Mouse (Mus musculus) lung, adult 2 months (tissue): ENCODE data around the gene Zfp13. TPM values are rescaled to one million over a fixed set of nuclear protein-coding genes. Genes with fewer than 3 reads are reported as not detected.
A peak's percentile ranks its signal among the peaks of the same experiment; 100 is the strongest.
"Not testable (repeated sequence)": the region's sequence is repeated elsewhere in the genome, so short reads cannot be mapped to it uniquely, and the experiment has no call there.

ENCODE experiments used
- DNase-seq: peaks from one replicate; pipeline ENCODE4 v3.0.0; 2022
- H3K4me1 ChIP-seq: fragments of 200-500 bp; 2 replicates; pipeline ENCODE4 v1.6.1; 2011; ENCODE audit warnings: low read length; ENCODE audit not compliant: control insufficient read depth, insufficient read depth
- H3K4me3 ChIP-seq: fragments of 200-500 bp; replicated peaks from 2 replicates; pipeline ENCODE3; 2011; ENCODE audit warnings: low read depth, mild to moderate bottlenecking, control low read depth, low read length; ENCODE audit errors: extremely low read depth
- CTCF ChIP-seq: fragments of 200-500 bp; IDR thresholded peaks from 2 replicates; pipeline ENCODE4 v1.5.1; 2011; ENCODE audit warnings: mild to moderate bottlenecking, low read length, control low read depth; ENCODE audit not compliant: insufficient read depth
- POLR2A ChIP-seq: fragments of 200-500 bp; IDR thresholded peaks from 2 replicates; pipeline ENCODE4 v1.6.1; 2011; ENCODE audit warnings: low read depth, mild to moderate bottlenecking, control low read depth, low read length, borderline replicate concordance; ENCODE audit errors: extremely low read depth
- WGBS: fragments of 180-500 bp; shearing (Covaris S2); methylation state at CpG from one replicate; pipeline ENCODE4 v1.1.7; 2018; 5-methylcytosine and 5-hydroxymethylcytosine counted together
- polyA plus RNA-seq: library from polyadenylated mRNA; depleted of rRNA; stranded (reverse); fragments of >200 nt; gene quantifications from 2 replicates; pipeline ENCODE4 v1.2.3, GENCODE M21; 2012

The Zfp13 gene
- polyA plus RNA-seq, 1 experiment = 14.9 TPM

DNA sequence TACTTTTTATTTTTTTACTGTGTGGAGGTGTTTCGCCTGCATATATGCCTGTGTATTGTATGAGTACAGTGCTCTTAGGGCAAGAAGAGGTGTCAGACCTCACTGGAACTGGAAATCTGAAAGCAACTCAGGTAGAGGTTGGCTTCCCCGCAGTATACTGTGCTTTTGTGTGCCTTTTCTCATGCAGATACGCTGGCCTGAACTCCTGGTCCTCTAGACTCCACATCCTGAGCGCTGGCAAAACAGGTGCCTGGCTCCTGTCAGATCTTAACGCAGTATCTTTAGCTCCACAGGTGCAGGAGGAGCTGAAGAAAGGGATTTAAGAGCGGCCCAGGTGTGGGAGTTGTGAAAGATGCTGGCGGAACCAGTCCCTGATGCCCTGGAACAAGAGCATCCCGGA lies 5.9 kb upstream of the Zfp13 start:
- WGBS = 85% methylated on average over 8 of the region's 8 CpGs
- no peak for DNase-seq
- no peaks in the 10 kb centered on the region for H3K4me1 ChIP-seq
- no peak overlapping the region for H3K4me3 ChIP-seq
- TF ChIP-seq POLR2A = no peak
- no peak for TF ChIP-seq CTCF

DNA sequence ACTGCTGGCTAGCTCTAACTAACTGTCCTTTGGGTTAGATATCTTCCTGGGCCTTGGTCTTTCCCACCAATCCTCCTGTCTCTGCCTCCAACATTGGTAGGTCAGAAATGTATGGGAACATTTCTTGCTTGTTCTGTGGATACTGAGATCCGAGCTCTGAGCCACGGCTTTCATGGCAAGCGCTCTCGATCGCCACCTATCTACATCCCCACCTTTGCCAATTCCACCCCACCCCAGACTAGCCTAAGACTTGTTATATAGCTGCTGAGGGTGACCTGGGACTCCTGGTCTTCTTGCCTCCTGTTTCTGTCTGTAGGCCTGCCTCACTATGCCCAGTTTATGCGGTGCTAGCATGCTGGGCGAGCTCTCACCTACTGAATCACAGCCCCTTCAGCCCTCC lies 5.1 kb upstream of the Zfp13 start:
- Histone ChIP-seq H3K4me3 (no peak overlapping the region), H3K4me1 (no peaks in the 10 kb centered on the region)
- TF ChIP-seq CTCF = no peak
- no peak for TF ChIP-seq POLR2A
- DNase-seq = no peak
- whole genome bisulfite sequencing = 64% methylated on average over 7 of the region's 7 CpGs

DNA sequence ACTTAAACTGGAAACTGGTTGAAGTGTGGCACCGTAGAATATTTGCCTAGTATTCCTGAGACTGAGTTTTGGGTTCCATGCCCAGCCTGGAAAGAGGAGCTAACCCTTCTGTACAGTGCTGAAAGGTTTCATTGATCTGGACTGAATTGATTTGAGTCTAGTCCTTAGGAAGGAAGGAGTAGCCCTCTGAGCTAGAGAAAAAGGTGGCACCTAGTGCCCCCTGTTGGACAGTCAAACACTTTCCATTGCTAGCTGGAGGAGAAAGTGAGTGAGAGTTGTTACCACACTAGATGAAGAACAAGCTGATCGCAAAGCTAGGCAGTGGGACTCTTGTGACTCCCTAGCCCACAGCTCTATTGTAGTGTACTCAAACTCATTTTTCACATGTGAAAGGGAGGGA lies 4.3 kb upstream of the Zfp13 start:
- TF ChIP-seq POLR2A = no peak
- TF ChIP-seq CTCF = peak; percentile 36; the same call in 1 of the 2 replicates
- Histone ChIP-seq H3K4me3 (no peak overlapping the region), H3K4me1 (no peaks in the 10 kb centered on the region)
- no peak for DNase-seq
- 55% methylated on average over 2 of the region's 2 CpGs for WGBS

DNA sequence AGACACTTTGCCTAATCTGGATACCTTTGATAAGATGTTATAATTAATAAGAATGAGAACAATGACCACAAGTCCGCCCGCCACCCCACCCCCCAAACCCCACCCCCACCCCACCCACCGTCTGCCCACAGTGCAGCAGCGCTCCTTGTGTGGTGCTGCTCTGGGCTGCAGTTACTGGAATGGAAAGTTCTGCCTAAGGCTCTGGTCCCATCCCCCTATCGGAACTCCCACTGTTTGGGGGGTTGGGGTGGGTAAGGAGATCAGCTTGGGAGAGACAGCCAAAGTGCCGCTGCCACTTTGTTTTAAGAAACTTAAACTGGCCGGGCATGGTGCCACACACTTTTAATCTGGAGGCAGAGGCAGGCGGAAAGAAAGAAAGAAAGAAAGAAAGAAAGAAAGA lies 3.8 kb upstream of the Zfp13 start:
- H3K4me1 ChIP-seq = no peaks in the 10 kb centered on the region
- TF ChIP-seq CTCF (no peak), POLR2A (no peak)
- no peak overlapping the region for H3K4me3 ChIP-seq
- WGBS = 50% methylated on average over 8 of the region's 8 CpGs
- no peak for DNase-seq

DNA sequence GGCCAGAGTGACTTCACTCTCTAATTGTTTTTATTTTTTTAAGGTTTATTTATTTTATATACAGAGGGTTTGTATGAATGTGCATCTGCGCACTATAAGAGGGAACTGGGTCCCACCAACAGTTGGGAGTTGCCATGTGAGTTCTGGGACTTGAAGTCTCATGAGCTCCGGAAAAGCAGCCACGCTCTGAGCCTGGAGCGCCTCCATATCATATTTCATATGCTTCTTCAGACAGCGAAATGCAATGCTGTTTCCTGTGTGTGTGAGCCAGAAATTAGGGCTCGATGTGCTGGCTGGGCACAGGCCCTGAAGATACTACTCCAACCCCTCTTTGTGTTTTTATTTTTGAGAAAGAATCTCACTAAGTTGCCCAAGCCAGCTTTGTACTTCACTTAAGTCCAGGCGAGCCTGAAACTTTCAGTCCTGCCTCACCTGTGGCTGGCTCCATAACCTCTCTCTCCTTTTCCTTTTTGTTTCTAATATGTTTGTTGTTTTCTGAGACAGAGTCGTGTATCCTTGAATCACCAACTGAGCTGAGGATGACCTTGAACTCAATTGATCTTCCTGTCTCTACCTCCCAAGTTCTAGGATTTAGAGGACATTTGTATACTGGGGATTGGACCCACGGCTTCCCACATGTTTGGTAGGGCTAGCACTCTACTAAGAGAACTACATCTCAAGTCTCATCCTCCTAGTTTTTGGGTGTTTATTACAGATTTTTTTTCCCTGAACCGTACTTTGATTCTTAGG lies 2.7 kb upstream of the Zfp13 start:
- H3K4me1 ChIP-seq = no peaks in the 10 kb centered on the region
- DNase-seq = no peak
- TF ChIP-seq POLR2A (no peak), CTCF (no peak)
- WGBS = 45% methylated on average over 10 of the region's 10 CpGs
- H3K4me3 ChIP-seq = no peak overlapping the region

DNA sequence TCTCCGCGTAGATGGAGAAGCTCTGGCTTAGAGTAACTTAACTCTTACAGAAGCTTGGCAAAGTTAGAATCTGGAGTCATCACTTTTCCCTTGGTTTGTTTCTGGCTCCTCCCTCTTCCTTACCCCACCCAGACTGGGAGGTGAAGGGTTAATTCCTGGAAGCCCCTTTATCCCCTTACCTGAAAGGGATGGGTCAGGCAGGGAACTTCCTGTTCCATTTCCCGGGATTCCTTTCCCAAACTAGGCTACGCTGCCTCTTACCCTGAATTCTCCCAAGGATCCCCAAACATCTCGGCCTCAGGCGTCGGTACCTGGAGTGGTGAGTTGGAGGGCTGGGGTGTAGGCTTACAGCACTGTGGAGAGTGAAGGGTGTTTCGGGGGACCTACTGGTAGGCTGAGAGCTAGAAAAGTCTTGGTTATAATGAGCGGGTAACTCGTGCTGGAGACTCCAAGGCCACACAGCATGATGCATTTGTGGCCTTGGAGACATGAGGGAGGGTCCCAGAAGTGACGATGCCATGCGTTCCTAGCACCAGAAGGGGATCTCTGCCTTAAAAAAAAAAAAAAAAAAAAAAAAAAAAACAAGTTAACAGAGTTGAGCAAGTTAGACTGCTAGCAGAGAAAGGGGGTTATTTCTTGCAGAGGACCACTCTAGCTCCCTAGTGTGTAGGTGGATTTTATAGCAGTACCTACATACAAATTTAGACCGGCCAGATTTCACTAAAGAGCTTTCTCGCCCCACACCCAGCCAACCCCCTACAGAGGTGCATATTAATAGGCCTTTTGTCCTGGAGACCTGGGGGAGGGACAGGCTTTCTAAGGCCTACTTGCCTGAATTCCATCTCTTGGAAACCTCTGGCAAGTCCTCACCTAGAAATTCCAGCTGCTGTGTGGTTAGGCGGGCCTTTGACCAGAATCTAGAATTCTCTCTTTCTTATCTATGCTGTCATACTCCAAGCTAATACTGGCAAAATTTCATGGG lies 1.6 kb upstream of the Zfp13 start, which contains the start of gene Zscan10:
Gene Zscan10 (plus strand): TSS at position 216 of the 982 bp plus-strand sequence.
- WGBS = 75% methylated on average over 15 of the region's 15 CpGs
- Histone ChIP-seq H3K4me3 (no peak within 1 kb of the TSS), H3K4me1 (no peaks in the 10 kb centered on the region)
- no peak for DNase-seq
- TF ChIP-seq CTCF (no peak), POLR2A (no peak)

DNA sequence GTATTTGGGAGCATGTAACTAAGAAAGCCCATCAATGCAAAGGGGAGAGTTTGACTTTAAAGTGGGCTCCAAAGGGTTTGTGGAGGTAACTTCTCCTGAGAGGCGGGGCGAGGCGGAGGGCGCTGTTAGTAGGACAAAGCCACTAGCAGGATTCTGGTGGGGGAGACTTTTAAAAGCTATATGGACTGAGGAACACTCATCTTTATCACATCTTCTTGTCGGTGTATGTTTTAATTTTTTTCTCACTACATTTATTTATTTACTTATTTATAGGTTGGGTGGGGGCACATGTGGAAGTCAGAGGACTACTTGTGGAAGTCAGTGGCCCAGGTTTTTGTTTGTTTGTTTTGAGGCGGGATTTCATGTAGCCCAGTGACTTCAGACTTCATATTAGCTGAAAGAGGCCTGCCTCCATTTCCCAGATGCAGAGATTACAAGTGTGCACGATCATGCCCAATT lies 347 bp upstream of the Zfp13 start:
- no peak for DNase-seq
- no peak for TF ChIP-seq POLR2A
- no peak for TF ChIP-seq CTCF
- 20% methylated on average over 7 of the region's 7 CpGs for WGBS

DNA sequence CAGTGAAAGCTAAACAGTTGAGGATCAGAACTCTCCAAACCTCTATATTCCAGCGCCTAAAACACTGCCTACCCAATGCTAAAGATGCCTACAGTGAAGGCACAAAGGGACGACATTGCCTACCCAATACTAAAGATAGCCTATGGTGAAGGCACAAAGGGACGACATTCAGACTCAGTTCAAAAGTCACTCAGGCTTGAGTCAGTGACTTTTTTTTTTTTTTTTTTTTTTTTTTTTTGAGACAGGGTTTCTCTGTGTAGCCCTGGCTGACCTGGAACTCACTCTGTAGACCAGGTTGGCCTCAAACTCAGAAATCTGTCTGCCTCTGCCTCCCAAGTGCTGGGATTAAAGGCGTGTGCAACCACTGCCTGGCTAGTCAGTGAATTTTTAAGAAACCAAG lies 4.1 kb downstream of the Zfp13 start:
- H3K4me3 ChIP-seq, DNase-seq, H3K4me1 ChIP-seq: not testable (repeated sequence)
- 79% methylated on average over 4 of the region's 4 CpGs for WGBS

More for the DNA sequence above, 347 bp upstream of the Zfp13 start:
- Histone ChIP-seq H3K4me1 (no peaks in the 10 kb centered on the region), H3K4me3 (peak overlapping the region; percentile 71)

DNA sequence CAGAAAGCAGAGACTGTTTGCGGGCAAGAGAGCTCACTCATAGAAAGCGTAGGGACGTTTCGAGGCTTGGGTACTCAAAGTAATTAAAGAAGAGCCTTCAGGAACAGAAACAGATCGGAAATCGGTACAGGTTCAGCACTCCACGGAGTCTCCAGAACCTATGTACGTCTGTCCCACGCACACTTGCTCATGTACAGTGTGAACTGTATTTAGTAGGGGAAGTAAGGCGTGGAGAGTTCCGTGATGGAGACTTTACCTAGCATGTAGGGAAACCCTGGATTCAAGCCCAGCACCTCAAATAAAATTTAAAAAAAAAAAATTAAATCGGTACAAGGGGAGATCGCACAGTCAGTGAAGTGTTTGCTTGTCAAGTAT lies 6.4 kb downstream of the Zfp13 start:
- 6% methylated on average over 13 of the region's 13 CpGs for WGBS

More for the DNA sequence above, 6.4 kb downstream of the Zfp13 start:
- no peaks in the 10 kb centered on the region for H3K4me1 ChIP-seq
- no peak for TF ChIP-seq POLR2A
- no peak for DNase-seq
- H3K4me3 ChIP-seq = peak overlapping the region; percentile 58
